Mouse (Mus musculus): ENCODE measurements around the gene Parp16. TPM values are rescaled to one million over a fixed set of nuclear protein-coding genes. Genes with fewer than 3 reads are reported as not detected.

Parp16 gene
- polyA plus RNA-seq, 1 experiment from 2014 or later = 5.1 TPM

GRCm38 (mm10) chr9:65179817-65180624 lies 15.1 kb upstream of the Parp16 start:
- Histone ChIP-seq H3K36me3 (ENCODE audit: poor library complexity, severe bottlenecking) (peaks cover 49% of the 10 kb centered on the region), H3K27me3 (no peaks in the 10 kb centered on the region; the same call in 1 of the 2 replicates), H3K4me3 (no peak overlapping the region), H3K4me2 (peak overlapping the region; percentile 44), H3K4me1 (peaks cover 64% of the 10 kb centered on the region), H3K9me3 (replicated peaks) (no peaks in the 10 kb centered on the region), H3K9ac (peak overlapping the region; percentile 50), H3K27ac (peak overlapping the region; percentile 97)
- ATAC-seq = no peak
- WGBS = 33% methylated on average over 17 of the region's 17 CpGs

- 0% methylated on average over 3 of the region's 3 CpGs for WGBS
- peak; percentile 66 for ATAC-seq
- H3K9ac ChIP-seq = no peak overlapping the region
- H3K4me3 ChIP-seq = no peak overlapping the region
- H3K4me2 ChIP-seq = no peak overlapping the region
- peaks cover 27% of the 10 kb centered on the region for H3K36me3 ChIP-seq (ENCODE audit: poor library complexity, severe bottlenecking)
- H3K4me1 ChIP-seq = peaks cover 13% of the 10 kb centered on the region
- no peak overlapping the region for H3K27ac ChIP-seq
- no peaks in the 10 kb centered on the region; the same call in 1 of the 2 replicates for H3K27me3 ChIP-seq
- no peaks in the 10 kb centered on the region for H3K9me3 ChIP-seq (replicated peaks)
These were observed 6.6 kb upstream of the Parp16 start for GRCm38 (mm10) chr9:65188599-65188998.

GRCm38 (mm10) chr9:65190306-65190705 lies 4.8 kb upstream of the Parp16 start:
- H3K27ac ChIP-seq = no peak overlapping the region
- WGBS = 59% methylated on average over 7 of the region's 7 CpGs
- no peak for ATAC-seq

GRCm38 (mm10) chr9:65191389-65191754 lies 3.8 kb upstream of the Parp16 start:
- Histone ChIP-seq H3K9me3 (replicated peaks) (no peaks in the 10 kb centered on the region), H3K4me3 (no peak overlapping the region), H3K27ac (no peak overlapping the region; the same call in 1 of the 2 replicates), H3K4me2 (no peak overlapping the region), H3K4me1 (peaks cover 31% of the 10 kb centered on the region), H3K9ac (peak overlapping the region; percentile 27; the same call in 1 of the 2 replicates), H3K27me3 (no peaks in the 10 kb centered on the region), H3K36me3 (ENCODE audit: poor library complexity, severe bottlenecking) (no peaks in the 10 kb centered on the region)
- 22% methylated on average over 2 of the region's 2 CpGs for WGBS
- no peak for ATAC-seq

More at GRCm38 (mm10) chr9:65190306-65190705, 4.8 kb upstream of the Parp16 start:
- Histone ChIP-seq H3K9ac (no peak overlapping the region), H3K4me3 (no peak overlapping the region), H3K27me3 (no peaks in the 10 kb centered on the region), H3K36me3 (ENCODE audit: poor library complexity, severe bottlenecking) (peaks cover 10% of the 10 kb centered on the region), H3K4me2 (no peak overlapping the region), H3K9me3 (replicated peaks) (no peaks in the 10 kb centered on the region), H3K4me1 (peaks cover 20% of the 10 kb centered on the region)

DNA sequence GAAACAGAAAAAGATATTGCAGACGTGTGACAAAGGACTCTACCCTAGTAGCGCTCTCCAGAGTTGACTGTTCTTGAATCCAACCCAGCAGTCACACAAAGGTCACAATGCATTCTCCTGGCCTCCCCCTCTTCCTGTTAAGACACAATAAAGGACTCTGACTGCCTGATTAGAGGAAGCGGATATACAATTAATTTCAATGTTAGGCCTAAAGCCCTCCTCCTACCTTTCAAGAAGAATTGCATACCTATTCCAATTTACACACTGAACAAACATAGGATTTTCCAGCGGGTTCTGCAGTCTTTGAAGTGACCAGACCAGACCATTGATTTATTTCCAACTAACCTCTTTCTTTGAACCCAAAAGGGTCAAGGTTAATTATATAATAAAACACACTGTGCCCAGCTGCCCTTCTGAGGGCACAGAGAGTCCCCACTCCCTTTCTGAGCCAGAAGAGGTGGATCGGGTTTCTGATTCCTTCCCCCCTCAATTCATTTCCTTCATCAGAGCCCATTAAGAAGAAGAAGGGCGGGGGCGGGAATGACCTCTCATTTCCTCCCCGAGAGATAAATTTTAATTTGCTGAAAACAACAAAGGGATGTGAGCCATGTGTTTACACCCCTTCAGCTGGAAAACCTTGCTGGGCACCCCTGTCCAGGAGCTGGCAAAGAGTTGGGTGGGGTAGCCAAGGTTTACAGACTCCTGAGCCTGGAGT lies 3.2 kb upstream of the Parp16 start:
- peaks cover 33% of the 10 kb centered on the region for H3K4me1 ChIP-seq
- no peak overlapping the region for H3K4me2 ChIP-seq
- ATAC-seq = no peak
- WGBS = 11% methylated on average over 8 of the region's 8 CpGs
- no peaks in the 10 kb centered on the region for H3K27me3 ChIP-seq
- H3K36me3 ChIP-seq (ENCODE audit: poor library complexity, severe bottlenecking) = no peaks in the 10 kb centered on the region
- H3K27ac ChIP-seq = no peak overlapping the region; the same call in 1 of the 2 replicates
- peak overlapping the region; percentile 27; the same call in 1 of the 2 replicates for H3K9ac ChIP-seq
- no peak overlapping the region for H3K4me3 ChIP-seq
- H3K9me3 ChIP-seq (replicated peaks) = no peaks in the 10 kb centered on the region

- H3K4me2 ChIP-seq = no peak overlapping the region
- 75% methylated on average over 12 of the region's 12 CpGs for WGBS
- no peak overlapping the region for H3K27ac ChIP-seq
- peaks cover 36% of the 10 kb centered on the region for H3K4me1 ChIP-seq
- H3K4me3 ChIP-seq = no peak overlapping the region
- no peaks in the 10 kb centered on the region for H3K36me3 ChIP-seq (ENCODE audit: poor library complexity, severe bottlenecking)
- no peak overlapping the region for H3K9ac ChIP-seq
- ATAC-seq = no peak
- H3K9me3 ChIP-seq (replicated peaks) = no peaks in the 10 kb centered on the region
- H3K27me3 ChIP-seq = no peaks in the 10 kb centered on the region
These were observed 1.9 kb upstream of the Parp16 start for GRCm38 (mm10) chr9:65193214-65193613.

DNA sequence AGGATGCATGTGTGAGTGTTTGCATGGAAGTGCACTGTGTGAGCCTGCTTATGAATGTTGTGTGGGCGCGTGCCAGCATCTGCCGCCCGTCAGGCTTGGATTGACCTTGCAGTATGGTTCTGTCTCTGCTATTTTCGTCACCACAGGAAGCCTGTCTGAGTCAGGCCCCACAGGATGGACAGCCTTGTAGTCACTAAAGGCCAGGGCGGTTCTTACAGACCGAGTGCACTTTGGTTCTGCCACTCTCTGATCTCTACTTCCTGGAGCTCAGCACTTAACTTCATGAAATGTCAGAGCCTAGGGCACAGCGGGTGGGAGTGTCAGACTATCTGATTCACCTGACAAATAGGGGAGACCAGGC lies 448 bp downstream of the Parp16 start:
- Histone ChIP-seq H3K4me1 (peaks cover 36% of the 10 kb centered on the region), H3K9me3 (replicated peaks) (no peaks in the 10 kb centered on the region), H3K9ac (peak overlapping the region; percentile 40), H3K27me3 (no peaks in the 10 kb centered on the region), H3K4me3 (no peak overlapping the region), H3K4me2 (0 out of 2 replicates have a peak overlapping the region, but pooled peaks have one; percentile 34), H3K36me3 (ENCODE audit: poor library complexity, severe bottlenecking) (no peaks in the 10 kb centered on the region), H3K27ac (peak overlapping the region; percentile 92)
- ATAC-seq = no peak
- 41% methylated on average over 8 of the region's 8 CpGs for WGBS

GRCm38 (mm10) chr9:65195982-65196737 lies 1.0 kb downstream of the Parp16 start:
- no peaks in the 10 kb centered on the region for H3K9me3 ChIP-seq (replicated peaks)
- peak overlapping the region; percentile 92 for H3K27ac ChIP-seq
- H3K4me1 ChIP-seq = peaks cover 36% of the 10 kb centered on the region
- H3K4me3 ChIP-seq = peak overlapping the region; percentile 20
- peak overlapping the region; percentile 41 for H3K9ac ChIP-seq
- H3K27me3 ChIP-seq = no peaks in the 10 kb centered on the region
- WGBS = 3% methylated on average over 9 of the region's 9 CpGs
- peak; percentile 88 for ATAC-seq
- H3K36me3 ChIP-seq (ENCODE audit: poor library complexity, severe bottlenecking) = no peaks in the 10 kb centered on the region
- peak overlapping the region; percentile 34 for H3K4me2 ChIP-seq

DNA sequence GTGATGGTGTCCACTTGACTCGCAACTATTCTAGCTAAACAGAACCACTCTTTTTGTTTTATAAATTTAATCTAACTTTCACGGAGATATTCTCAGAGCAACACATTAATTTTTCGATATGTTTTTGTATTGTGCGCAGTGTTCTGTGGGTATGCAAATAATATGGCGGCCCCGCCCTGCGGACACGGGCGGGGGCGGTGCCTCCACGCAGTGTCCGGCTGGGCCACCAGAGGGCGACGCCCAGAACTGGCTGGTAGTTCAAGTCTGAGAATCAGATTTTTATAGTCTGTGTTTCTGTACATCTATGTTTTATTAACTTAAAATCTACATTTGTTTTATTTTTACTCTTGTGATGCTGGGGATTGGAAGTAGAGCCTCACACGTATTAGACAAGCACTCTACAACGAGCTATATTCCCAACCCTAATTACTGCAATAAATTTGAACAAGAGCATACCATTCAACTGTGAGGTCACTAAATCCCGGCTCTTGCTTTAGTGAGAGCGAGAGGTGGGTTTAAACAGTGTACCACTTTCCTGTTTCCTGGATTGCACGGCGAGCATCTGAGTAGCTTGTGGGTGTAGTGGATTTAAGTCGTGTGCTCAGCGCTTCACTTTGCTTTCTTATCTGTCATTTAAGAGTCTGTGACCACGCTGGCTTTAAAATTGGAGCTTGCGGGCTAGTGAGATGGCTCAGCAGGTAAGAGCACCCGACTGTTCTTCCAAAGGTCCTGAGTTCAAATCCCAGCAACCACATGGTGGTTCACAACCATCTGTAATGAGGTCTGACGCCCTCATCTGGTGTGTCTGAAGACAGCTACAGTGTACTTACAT lies 1.8 kb downstream of the Parp16 start:
- H3K9me3 ChIP-seq (replicated peaks) = no peaks in the 10 kb centered on the region
- H3K4me1 ChIP-seq = peaks cover 28% of the 10 kb centered on the region
- H3K9ac ChIP-seq = peak overlapping the region; percentile 41; the same call in 1 of the 2 replicates
- peak; percentile 70 for ATAC-seq
- WGBS = 21% methylated on average over 26 of the region's 26 CpGs
- peak overlapping the region; percentile 20 for H3K4me3 ChIP-seq
- H3K4me2 ChIP-seq = peak overlapping the region; percentile 34
- no peaks in the 10 kb centered on the region for H3K27me3 ChIP-seq
- H3K27ac ChIP-seq = peak overlapping the region; percentile 92; the same call in 1 of the 2 replicates
- H3K36me3 ChIP-seq (ENCODE audit: poor library complexity, severe bottlenecking) = no peaks in the 10 kb centered on the region

DNA sequence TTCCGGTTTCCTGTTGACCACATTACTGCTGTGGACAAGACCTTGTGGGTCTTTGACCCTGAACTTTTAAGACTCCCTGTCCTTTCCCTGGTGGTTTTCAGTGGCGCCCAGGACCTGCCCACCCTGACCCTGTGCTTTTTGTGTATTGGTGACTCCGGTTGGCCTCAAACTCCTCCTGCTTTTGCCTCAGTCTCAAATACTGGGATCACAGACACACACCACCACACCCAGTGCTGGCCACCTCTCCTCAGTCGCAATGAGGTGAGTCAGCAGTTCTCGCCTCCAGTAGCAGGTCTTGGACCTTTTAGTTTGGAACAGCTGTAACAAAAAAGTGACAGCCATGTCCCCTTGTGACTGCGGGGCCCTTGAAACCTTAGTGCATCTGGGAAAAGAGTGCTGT lies 2.7 kb downstream of the Parp16 start:
- H3K4me1 ChIP-seq = peaks cover 23% of the 10 kb centered on the region
- H3K4me3 ChIP-seq = no peak overlapping the region
- H3K36me3 ChIP-seq (ENCODE audit: poor library complexity, severe bottlenecking) = no peaks in the 10 kb centered on the region
- no peak for ATAC-seq
- 87% methylated on average over 6 of the region's 6 CpGs for WGBS
- H3K27ac ChIP-seq = no peak overlapping the region
- no peak overlapping the region for H3K4me2 ChIP-seq
- no peak overlapping the region for H3K9ac ChIP-seq
- no peaks in the 10 kb centered on the region for H3K9me3 ChIP-seq (replicated peaks)
- no peaks in the 10 kb centered on the region for H3K27me3 ChIP-seq

DNA sequence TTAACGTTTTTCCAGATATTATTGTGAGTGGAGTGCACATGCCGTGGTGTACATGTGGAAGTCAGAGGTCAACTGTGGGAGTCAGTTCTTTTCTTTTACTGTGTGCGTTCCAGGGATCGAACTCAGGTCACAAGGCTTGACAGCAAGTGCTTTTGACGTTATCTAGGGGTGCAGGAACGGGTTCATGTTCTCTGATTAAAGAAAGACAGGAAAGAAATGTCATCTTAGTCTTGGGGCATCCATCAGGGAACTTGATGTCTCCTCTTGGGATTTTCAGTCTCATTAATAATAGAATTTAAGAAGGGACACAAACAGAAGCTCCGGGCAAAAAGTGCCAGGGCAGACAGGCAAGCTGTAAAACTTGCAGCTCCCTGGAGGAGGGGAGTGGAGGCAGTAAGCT lies 4.6 kb downstream of the Parp16 start:
- H3K9ac ChIP-seq = no peak overlapping the region
- H3K4me2 ChIP-seq = no peak overlapping the region
- H3K9me3 ChIP-seq (replicated peaks) = no peaks in the 10 kb centered on the region
- H3K27me3 ChIP-seq = no peaks in the 10 kb centered on the region
- peaks cover 21% of the 10 kb centered on the region for H3K4me1 ChIP-seq
- H3K4me3 ChIP-seq = no peak overlapping the region
- WGBS = 75% methylated on average over 7 of the region's 7 CpGs
- no peak for ATAC-seq
- H3K27ac ChIP-seq = 0 out of 2 replicates have a peak overlapping the region, but pooled peaks have one; percentile 6
- H3K36me3 ChIP-seq (ENCODE audit: poor library complexity, severe bottlenecking) = no peaks in the 10 kb centered on the region

Measured in forebrain, embryonic 13.5 days (tissue).